Mouse (Mus musculus) cortical plate, adult 2 months (tissue): ENCODE results near the gene Pla2g4b.

Experiments used
- CTCF ChIP-seq: fragments of 200-500 bp; IDR thresholded peaks from 2 replicates; pipeline ENCODE4 v1.5.1; 2011; ENCODE audit warnings: mild to moderate bottlenecking, control low read depth, low read length; ENCODE audit not compliant: insufficient read depth; ENCODE audit errors: extremely low read depth
- POLR2A ChIP-seq: fragments of 200-500 bp; IDR thresholded peaks from 2 replicates; pipeline ENCODE4 v1.6.1; 2011; ENCODE audit warnings: mild to moderate bottlenecking, low read length, control low read depth; ENCODE audit not compliant: insufficient read depth; ENCODE audit errors: extremely low read depth

GRCm38 (mm10) chr2:120017599-120017998 is 15.6 kb upstream of the Pla2g4b start:
- TF ChIP-seq CTCF (no peak), POLR2A (no peak)
